Mouse (Mus musculus) ES-Bruce4 (cell line): ENCODE measurements around the gene Coro1b.

ENCODE experiments used
- CTCF ChIP-seq: IDR thresholded peaks from one replicate; pipeline ENCODE4 v1.8.1; 2011; ENCODE audit warnings: low read depth, low read length
- EP300 ChIP-seq: IDR thresholded peaks from 2 replicates; pipeline ENCODE4 v1.6.1; 2011; ENCODE audit warnings: low read depth, low read length; ENCODE audit not compliant: insufficient read depth

DNA sequence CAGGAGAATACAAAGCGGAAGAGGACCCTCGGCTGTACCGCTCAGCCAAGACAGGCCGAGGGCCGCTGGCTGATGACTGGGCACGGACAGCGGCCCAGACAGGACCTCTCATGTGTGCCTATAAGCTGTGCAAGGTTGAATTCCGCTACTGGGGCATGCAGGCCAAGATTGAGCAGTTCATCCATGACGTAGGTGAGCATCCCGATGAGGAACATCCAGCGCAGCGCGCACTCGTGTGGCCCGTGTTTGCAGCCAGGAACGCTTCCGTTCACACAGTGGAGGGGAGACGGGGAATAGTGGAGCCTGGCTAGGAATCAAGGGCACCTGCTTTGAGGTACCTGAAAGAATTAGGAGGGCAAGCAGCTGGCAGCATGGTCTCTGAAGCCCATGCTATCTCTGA is 45.1 kb upstream of the Coro1b start:
- TF ChIP-seq EP300 (no peak), CTCF (no peak)
